Mouse (Mus musculus): ENCODE measurements at regions not wholly inside any gene's neighbourhood (a gene's known extent, or its start where the extent isn't known, plus 50 kb on each side); places are given as distances from the start of the nearest gene placed in this dataset.
A peak's percentile ranks its signal among the peaks of the same experiment; 100 is the strongest.

- no peak for DNase-seq (ENCODE audit: low read depth, low spot score)
These were observed 232.8 kb upstream of the Tcf21 start for GRCm38 (mm10) chr10:23052480-23053378.

- DNase-seq (ENCODE audit: low read depth, low spot score) = no peak
These were observed 224.5 kb upstream of the Tcf21 start for GRCm38 (mm10) chr10:23044466-23044865.

GRCm38 (mm10) chr10:23031491-23032126 is 211.6 kb upstream of the Tcf21 start:
- DNase-seq (ENCODE audit: low read depth, low spot score) = no peak

- DNase-seq (ENCODE audit: low read depth, low spot score) = peak; percentile 6
These were observed 208.0 kb upstream of the Tcf21 start for GRCm38 (mm10) chr10:23027961-23028360.

- DNase-seq (ENCODE audit: low read depth, low spot score) = no peak
These were observed 197.2 kb upstream of the Tcf21 start for GRCm38 (mm10) chr10:23017151-23017678.

- DNase-seq (ENCODE audit: low read depth, low spot score) = no peak
These were observed 196.1 kb upstream of the Tcf21 start for GRCm38 (mm10) chr10:23015935-23016694.

GRCm38 (mm10) chr10:23010715-23011114 is 190.7 kb upstream of the Tcf21 start:
- no peak for DNase-seq (ENCODE audit: low read depth, low spot score)

GRCm38 (mm10) chr10:23010201-23010600 is 190.2 kb upstream of the Tcf21 start:
- no peak for DNase-seq (ENCODE audit: low read depth, low spot score)

GRCm38 (mm10) chr10:23004768-23005167 is 184.8 kb upstream of the Tcf21 start:
- no peak for DNase-seq (ENCODE audit: low read depth, low spot score)

GRCm38 (mm10) chr10:23003686-23004085 is 183.7 kb upstream of the Tcf21 start:
- no peak for DNase-seq (ENCODE audit: low read depth, low spot score)

GRCm38 (mm10) chr10:22998561-22998960 is 178.6 kb upstream of the Tcf21 start:
- DNase-seq (ENCODE audit: low read depth, low spot score) = no peak

- no peak for DNase-seq (ENCODE audit: low read depth, low spot score)
These were observed 177.6 kb upstream of the Tcf21 start for GRCm38 (mm10) chr10:22997571-22997970.

- DNase-seq (ENCODE audit: low read depth, low spot score) = no peak
These were observed 173.2 kb upstream of the Tcf21 start for GRCm38 (mm10) chr10:22993158-22993557.

- no peak for DNase-seq (ENCODE audit: low read depth, low spot score)
These were observed 161.8 kb upstream of the Tcf21 start for GRCm38 (mm10) chr10:22981798-22982197.

- no peak for DNase-seq (ENCODE audit: low read depth, low spot score)
These were observed 158.5 kb upstream of the Tcf21 start for GRCm38 (mm10) chr10:22978442-22978841.

- DNase-seq (ENCODE audit: low read depth, low spot score) = no peak
These were observed 137.0 kb upstream of the Tcf21 start for GRCm38 (mm10) chr10:22956956-22957355.

GRCm38 (mm10) chr10:22953283-22953682 is 133.3 kb upstream of the Tcf21 start:
- no peak for DNase-seq (ENCODE audit: low read depth, low spot score)

GRCm38 (mm10) chr10:22944247-22944646 is 124.3 kb upstream of the Tcf21 start:
- DNase-seq (ENCODE audit: low read depth, low spot score) = no peak

- no peak for DNase-seq (ENCODE audit: low read depth, low spot score)
These were observed 108.0 kb upstream of the Tcf21 start for GRCm38 (mm10) chr10:22927977-22928376.

GRCm38 (mm10) chr10:22926099-22926498 is 106.1 kb upstream of the Tcf21 start:
- no peak for DNase-seq (ENCODE audit: low read depth, low spot score)

GRCm38 (mm10) chr10:22921035-22921965 is 101.3 kb upstream of the Tcf21 start:
- no peak for DNase-seq (ENCODE audit: low read depth, low spot score)
